Mouse (Mus musculus): ENCODE data around the gene Pcx. TPM values are rescaled to one million over a fixed set of nuclear protein-coding genes. Genes with fewer than 3 reads are reported as not detected.

The Pcx gene
- total RNA-seq, 4 experiments from 2014 or later = 38.8 to 58.2 (median 43.9) TPM

DNA sequence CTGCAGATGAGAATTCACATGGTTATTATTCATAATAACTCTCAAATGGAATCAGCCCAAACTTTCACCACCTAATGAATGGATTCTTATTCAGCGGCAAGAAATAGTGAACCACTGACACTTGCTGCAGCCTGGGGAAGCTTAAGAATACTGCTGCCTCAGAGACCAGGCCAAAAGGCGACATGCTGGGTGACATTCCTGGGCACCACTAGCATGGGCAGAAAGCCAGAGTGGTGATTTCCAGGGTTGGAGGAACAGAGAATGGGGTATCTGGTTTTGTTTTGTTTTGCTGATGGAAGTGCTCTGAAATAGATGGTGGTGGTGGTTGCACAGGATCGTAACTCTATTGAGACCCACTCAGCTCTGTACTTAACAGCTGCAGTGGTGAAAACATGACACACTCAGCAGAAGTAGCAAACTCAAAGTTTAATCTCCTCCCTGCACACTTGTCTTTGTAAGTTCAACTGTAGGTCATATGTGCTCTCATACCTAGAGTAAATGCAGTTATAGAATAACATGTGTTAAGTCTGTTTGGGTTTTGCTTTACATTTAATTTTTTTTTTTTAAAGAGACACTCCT, 38.1 kb downstream of the Pcx start:
- no peak for DNase-seq (ENCODE audit: low spot score)

DNA sequence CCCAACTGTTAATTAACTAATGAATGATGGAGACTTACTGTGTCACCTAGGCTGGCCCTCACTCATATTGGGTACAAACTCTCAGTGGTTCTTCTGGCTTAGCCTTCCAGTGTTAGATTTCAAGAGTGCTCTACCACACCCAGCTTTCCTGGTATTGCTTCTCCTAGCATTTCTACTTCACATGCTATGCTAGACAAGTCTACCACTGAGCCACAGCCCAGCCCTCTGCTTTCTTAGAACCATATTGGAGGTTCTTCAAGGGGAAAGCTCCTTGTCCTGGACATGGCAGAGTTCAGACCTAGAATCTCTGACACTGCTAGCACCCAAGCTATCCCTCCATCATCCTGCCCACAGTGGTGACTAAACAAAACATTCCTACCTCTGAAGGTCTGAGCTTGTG, 44.0 kb downstream of the Pcx start:
- DNase-seq (ENCODE audit: low spot score) = no peak

GRCm38 (mm10) chr19:4555086-4555485, 44.8 kb downstream of the Pcx start:
- no peak for DNase-seq (ENCODE audit: low spot score)

- DNase-seq (ENCODE audit: low spot score) = no peak
Measured at GRCm38 (mm10) chr19:4556787-4557186, 46.5 kb downstream of the Pcx start.

DNA sequence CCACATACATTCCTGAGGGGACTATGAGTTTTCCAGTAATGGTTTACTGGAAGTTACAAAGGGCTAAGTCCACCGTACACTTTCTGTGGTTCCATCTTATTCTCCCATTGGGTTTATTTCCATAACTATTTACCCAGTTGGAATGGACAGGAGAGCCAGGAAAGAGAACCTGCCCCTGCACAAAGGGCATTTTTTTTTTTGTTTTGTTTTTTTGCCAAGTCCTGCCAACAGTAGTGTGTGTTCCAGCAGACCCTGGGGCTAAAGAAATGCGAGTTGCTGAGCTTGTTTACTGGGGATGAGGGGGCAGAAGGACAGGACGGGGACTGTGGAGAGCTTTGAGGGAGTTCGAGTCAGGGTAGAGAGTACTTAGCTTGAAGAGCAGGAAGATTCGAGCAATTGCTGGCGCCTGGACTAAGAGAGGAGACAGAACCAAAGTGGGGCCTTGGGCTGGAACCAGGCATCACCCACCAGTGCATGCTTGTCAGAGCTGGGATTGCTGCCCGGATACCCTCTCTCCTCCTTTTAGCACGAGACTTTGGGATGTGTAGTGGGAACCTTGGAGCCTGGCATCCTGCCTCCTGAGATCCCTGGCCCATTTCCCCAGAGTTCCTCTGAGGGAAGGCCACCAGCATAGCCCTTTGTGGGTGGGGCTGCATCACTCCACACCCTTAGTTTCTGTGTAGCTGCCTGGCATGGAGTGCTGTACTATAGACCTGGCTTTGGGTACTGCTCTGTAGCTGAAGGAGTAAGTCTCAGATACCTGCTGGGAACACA, 47.7 kb downstream of the Pcx start:
- no peak for DNase-seq (ENCODE audit: low spot score)

DNA sequence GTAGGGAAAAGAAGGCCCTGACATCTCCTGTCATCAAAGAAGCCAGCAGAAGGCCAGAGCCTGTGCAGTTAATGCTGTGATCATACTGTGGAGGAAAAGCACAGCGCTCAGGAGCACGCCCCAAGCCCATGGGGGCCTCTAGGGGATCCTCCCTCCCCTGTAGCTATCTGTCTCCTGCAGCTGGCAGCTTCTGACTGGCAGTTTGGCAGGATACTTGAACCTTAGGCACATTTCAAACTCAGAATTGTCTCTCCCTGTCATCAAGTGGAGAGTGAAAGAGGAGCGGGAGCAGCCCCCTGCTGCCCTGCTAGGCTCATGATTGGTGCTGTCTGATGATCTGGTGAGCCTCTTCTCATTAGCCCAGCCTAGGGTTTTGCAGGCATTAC, 48.3 kb downstream of the Pcx start:
- peak; percentile 15 for DNase-seq (ENCODE audit: low spot score)

DNA sequence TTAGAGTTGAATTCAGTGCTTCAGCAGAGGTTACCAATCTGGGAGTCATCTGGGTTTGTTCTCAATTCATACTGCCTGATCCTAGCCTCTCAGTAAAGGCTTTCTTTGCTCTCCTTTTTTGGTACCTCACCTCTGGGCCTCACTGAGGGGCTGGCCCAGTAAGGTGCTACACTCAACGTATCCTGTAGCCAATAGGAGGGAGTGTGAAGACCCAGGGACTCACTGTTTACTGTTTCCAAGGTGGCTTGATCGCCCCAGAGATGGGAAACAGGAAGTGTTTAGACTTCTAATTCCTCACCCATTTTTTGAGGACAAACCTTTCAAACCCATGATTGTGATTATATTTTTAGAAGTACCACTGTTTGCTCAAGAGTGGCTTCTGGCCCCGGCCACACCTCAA, 48.7 kb downstream of the Pcx start:
- no peak for DNase-seq (ENCODE audit: low spot score)

GRCm38 (mm10) chr19:4559588-4559987, 49.3 kb downstream of the Pcx start:
- no peak for DNase-seq (ENCODE audit: low spot score)

- DNase-seq (ENCODE audit: low spot score) = no peak
Measured at GRCm38 (mm10) chr19:4560205-4560604, 49.9 kb downstream of the Pcx start.

GRCm38 (mm10) chr19:4565678-4566077, 55.4 kb downstream of the Pcx start:
- DNase-seq (ENCODE audit: low spot score) = no peak

GRCm38 (mm10) chr19:4566880-4567279, 56.6 kb downstream of the Pcx start:
- no peak for DNase-seq (ENCODE audit: low spot score)

DNA sequence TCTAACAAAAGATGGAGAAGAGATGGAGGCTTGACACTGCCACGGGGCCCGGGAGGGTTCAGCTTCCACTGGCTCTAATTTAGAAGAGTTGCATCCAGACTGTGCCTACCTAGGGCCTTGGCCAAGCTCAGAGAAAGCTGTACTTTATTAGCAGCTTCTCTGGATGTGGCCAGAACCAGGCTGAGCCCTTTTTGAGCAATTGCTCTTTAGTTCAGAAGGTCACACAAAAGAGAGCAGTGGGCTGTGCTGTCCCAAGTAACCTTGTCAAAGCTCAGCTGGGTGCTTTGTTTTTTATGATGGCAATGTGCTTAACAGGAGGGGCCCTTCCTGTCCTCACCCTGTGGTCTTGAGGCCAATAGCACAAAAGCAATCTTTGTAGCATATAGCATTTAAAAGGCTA, 57.4 kb downstream of the Pcx start:
- no peak for DNase-seq (ENCODE audit: low spot score)

DNA sequence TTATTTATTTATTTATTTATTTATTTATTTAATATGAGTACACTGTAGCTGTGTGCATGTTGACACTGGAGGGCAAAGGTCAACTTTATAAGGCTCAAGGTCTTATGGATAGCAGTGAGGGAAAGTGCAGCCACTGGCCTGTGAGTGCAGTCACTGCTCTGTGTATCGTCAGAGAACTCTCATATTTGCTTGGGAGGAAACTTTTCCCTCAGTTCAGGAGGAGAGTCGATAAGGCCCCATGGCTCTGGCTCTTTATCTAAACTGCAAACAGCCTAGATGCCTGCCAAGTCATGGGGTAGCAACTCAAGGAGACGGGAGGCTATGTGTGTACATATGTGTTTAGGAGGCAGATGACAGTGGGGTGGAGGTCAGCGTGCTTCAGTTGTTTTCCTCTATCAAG, 58.6 kb downstream of the Pcx start:
- DNase-seq (ENCODE audit: low spot score) = no peak

GRCm38 (mm10) chr19:4569356-4570236, 59.3 kb downstream of the Pcx start:
- DNase-seq (ENCODE audit: low spot score) = no peak

DNA sequence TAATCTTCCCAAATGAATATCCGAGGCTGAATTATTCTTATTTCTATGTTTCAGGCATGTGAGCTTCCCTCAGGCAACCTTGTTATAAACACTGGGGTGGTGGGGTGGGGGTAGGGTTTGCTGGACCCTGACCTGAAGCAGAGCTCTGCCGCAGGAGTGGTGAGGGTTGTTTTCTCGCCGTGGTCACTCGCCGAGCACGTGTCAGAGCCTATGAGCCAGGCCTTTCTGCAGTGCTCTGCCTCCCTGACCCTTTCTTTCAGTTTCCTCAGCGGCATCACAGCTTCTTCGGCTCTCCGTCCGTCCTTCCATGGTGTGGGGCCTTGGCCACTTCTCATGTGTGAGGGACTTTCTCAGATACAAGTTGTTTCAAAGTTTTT, 60.0 kb downstream of the Pcx start:
- no peak for DNase-seq (ENCODE audit: low spot score)

- DNase-seq (ENCODE audit: low spot score) = no peak
Measured at GRCm38 (mm10) chr19:4570815-4571214, 60.5 kb downstream of the Pcx start.

DNA sequence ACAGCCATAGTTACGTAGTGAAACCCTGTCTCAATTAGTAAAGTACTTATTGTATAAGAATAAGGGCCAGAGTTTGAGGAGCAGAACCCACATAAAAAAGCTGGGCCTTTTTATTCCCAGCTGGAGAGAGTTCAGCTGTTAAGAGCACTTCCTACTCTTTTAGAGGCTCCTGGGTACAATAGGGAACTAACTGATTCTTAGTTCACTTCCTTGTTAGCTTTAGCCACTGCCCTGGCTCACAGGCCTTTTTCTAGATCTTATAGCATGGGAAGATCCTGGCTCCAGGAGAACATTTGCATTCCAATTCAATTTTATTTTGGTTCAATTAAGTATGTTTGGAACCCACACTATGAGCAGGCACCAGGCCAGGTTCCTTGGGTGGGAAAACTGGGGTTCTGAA, 61.4 kb downstream of the Pcx start:
- no peak for DNase-seq (ENCODE audit: low spot score)

GRCm38 (mm10) chr19:4572061-4572460, 61.8 kb downstream of the Pcx start:
- no peak for DNase-seq (ENCODE audit: low spot score)

DNA sequence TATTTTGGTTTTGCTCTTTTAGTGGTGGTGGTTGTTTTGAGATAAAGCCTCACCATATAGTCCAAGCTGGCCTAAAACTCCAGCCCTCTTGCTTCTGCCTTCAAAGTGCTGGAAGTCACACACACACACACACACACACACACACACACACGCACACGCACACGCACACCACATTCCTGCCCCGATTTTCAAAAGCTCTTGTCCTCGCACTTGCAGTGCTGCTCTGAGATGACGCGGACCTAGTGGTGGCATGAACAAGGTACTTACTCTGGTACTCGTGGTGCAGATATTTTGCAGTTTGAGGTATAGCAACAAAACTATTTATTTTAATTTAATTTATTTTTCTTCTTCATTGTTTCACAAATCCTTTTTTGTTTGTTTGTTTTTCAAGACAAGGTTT, 62.2 kb downstream of the Pcx start:
- no peak for DNase-seq (ENCODE audit: low spot score)

GRCm38 (mm10) chr19:4573241-4573640, 63.0 kb downstream of the Pcx start:
- no peak for DNase-seq (ENCODE audit: low spot score)

GRCm38 (mm10) chr19:4578799-4579198, 68.5 kb downstream of the Pcx start:
- DNase-seq (ENCODE audit: low spot score) = peak; percentile 70

DNA sequence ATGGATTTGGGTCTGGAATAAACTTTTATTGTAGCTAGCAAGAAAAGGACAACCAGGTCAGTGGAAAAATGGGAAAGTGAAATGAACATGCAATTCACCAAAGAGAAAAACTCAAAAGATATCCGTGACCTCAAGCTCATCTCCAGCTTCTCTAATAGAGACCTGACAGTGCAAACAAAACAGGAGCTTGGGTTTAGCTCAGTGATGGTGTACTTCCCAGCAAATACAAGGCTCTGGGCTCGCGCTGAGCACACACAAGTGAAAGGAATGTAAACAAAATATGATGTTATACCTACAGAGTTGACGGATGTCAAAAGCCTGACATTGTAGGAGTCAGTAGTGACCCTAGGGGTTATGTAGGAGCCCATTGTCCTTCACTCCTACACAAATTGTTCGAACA, 69.0 kb downstream of the Pcx start:
- DNase-seq (ENCODE audit: low spot score) = no peak

- DNase-seq (ENCODE audit: low spot score) = no peak
Measured at GRCm38 (mm10) chr19:4583856-4584255, 73.6 kb downstream of the Pcx start.

Measured in heart, adult 8-10 months (tissue).